Mouse (Mus musculus) right cerebral cortex, postnatal 4 days (tissue): ENCODE measurements at regions not wholly inside any gene's neighbourhood (a gene's known extent, or its start where the extent isn't known, plus 50 kb on each side); places are given as distances from the start of the nearest gene placed in this dataset.

Source experiments
- DNase-seq: peaks from one replicate; pipeline ENCODE4 v3.0.0-alpha.2; 2022

DNA sequence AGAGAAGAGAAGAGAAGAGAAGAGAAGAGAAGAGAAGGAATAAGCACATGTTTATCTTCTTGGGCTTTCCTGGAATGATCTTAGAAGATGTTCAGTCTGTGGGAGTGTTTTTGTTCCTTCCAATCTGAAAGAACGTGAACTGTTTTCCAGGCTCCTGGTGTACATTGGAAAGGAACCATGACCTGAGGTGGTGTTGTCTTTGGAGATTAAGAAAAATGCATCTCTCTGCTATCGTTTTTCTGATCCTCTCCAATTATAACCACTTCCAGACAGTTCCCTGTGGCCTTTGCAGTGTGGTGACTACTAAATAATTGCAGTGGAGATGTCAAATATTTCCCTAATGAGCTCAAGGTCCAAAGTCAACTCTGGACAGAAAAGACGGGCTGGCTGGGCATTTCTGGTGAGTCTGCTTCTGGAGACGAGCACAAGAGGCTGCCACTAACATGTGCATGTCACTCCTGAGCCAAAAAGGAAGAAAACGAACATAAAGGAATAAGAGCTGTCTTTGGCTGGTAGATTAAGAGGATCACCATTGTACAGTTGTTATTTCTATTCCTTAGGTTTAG, 431.7 kb downstream of the Adgrl2 start:
- DNase-seq: no peak

DNA sequence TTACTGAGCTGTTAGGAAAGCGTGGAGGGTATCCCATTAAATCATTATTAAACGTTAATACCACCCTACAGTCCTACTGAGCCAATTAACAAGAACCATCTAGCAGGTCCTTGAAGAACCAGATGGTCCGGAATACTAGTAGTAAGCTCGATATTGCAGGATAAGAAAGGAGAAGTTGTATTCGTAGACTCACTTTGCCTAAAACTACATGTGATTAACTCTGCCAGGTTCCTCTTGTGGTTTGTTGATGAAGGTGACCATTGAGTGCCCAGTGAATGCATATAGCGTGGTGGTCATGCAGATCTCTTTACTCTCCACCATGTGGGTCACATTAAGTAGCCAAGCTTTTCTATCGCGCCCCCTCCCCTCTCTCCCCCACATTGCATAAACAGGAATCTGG, 435.0 kb downstream of the Adgrl2 start:
- DNase-seq: no peak

DNA sequence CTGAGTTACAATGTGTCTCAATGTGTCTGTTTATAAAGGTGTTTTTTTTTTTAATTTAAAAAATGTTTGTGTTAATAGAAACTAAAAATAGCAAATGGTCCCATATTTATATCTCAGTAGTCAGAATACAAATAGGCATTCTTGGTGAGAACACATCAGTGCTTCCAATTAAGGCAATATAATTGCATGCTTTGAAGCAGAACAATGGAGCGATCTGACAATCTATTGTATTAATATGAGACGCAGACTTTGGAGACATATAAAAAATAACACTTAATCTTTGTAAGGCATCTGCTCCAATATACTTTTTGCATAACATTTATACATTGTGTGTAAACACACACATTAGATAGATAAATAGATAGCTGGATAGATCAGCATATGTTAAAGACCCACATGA, 439.6 kb downstream of the Adgrl2 start:
- no peak for DNase-seq

- no peak for DNase-seq
Observed at GRCm38 (mm10) chr3:148544929-148545328, 445.4 kb downstream of the Adgrl2 start.

GRCm38 (mm10) chr3:148542217-148542616, 448.1 kb downstream of the Adgrl2 start:
- no peak for DNase-seq

DNA sequence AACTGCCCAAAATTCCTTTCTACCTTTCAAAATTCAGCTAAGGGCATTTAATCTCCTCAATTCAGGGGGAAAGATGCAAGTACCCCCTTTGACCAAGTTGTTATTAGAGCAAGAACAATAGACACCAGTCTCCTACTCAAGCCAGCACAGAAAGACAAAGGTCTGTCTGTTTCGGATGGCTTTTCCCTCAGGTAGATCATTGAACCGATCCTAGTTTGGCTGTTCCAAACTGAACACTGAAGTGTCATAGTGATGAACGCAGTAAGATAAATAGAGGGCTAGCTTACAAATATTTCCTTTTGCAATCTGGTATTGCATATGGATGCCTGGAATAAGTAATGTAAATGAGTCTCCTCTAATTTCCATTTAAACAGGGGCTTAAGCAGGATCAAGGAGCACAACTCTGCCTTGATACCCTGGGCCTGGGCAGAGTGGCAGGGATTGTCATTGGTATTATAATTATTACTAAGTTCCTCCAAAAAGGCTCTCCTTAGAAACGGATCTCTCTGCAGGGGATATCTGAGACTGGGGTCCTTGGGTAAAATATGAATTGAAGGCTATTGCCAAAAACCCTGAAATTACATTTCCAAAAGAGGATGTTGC, 452.6 kb downstream of the Adgrl2 start:
- no peak for DNase-seq

GRCm38 (mm10) chr3:148529893-148530292, 460.5 kb downstream of the Adgrl2 start:
- no peak for DNase-seq

GRCm38 (mm10) chr3:148510381-148510780, 480.0 kb downstream of the Adgrl2 start:
- DNase-seq: no peak

GRCm38 (mm10) chr3:148504928-148505327, 485.4 kb downstream of the Adgrl2 start:
- DNase-seq: no peak

DNA sequence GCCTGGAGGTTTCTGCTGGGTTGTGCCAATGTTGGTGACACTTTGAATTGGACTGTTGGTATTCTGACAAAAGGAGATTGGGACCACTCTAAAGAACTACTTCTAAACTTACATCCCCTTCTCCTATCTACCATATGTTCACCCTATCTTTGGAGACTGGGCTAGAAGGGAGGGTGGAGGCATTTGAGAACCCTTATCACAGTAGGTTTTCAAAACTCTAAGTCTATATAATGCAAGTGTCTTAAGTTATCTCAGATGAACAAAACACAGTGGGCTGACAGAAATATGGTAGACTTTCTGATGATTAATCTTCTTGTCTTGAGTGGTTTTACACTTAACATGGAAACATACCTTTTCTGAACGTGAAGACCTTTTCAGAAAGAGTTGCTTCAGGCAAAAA, 486.9 kb downstream of the Adgrl2 start:
- DNase-seq: no peak

DNA sequence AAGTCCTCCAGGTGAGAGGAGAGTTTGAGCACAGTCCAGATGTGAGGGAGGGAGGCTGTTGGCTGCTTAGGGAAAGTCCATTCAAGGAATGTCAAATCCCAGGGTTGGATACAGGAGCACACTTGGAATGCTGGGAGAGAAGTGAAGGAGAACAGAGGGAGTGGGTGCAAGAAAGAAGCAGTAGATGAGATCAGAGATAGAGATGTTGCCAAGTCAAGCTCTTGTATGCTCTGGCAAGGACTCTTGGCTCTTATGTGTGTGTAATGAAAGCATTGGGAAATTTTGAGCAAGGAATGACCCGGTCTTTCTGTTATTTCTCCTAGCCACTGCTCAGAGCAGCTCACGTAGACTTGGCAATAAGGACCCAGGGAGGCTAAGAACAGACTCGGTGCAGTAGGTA, 488.6 kb downstream of the Adgrl2 start:
- no peak for DNase-seq

GRCm38 (mm10) chr3:148496672-148497071, 493.7 kb downstream of the Adgrl2 start:
- no peak for DNase-seq

DNA sequence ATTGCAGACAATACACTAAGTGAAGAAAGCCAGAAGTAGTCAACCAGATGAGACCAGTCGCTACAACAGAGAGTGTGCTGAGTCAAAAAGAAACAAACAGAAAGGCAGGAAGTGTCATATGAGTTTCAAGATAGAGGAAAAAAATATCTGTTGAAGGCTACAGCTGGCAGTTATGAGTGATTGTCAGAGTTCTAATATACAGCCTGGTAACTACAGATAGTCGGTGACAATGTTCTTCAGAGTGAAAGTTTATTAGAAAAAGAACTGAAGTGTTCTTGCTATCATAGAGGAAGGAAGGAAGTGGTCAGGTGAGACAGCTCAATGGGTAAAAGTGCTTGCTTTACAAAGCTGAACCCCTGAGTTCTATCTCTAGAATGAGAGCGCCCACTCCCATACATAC, 499.1 kb downstream of the Adgrl2 start:
- DNase-seq: no peak

DNA sequence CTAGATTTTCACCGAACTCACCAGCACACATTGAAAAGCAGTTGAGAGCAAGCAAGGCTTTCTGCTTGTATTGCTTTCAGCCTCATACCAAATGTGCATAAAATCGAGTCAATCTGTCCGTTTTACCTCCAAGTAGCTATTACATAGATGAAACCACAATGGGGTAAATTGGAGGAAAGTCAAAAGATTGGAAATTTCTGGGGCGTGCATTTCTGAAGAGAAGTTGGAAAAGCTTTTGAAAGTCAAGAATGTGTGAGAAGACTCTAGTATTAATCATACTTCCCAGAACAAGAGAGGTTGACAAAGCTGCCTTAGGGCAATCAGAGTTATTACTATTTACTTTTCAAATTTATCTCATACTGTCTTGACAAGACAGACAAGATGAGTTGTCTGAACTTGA, 501.2 kb downstream of the Adgrl2 start:
- DNase-seq: no peak

GRCm38 (mm10) chr3:148487949-148488348, 502.4 kb downstream of the Adgrl2 start:
- no peak for DNase-seq

- DNase-seq: no peak
Observed at GRCm38 (mm10) chr3:148475862-148476261, 514.5 kb downstream of the Adgrl2 start.

DNA sequence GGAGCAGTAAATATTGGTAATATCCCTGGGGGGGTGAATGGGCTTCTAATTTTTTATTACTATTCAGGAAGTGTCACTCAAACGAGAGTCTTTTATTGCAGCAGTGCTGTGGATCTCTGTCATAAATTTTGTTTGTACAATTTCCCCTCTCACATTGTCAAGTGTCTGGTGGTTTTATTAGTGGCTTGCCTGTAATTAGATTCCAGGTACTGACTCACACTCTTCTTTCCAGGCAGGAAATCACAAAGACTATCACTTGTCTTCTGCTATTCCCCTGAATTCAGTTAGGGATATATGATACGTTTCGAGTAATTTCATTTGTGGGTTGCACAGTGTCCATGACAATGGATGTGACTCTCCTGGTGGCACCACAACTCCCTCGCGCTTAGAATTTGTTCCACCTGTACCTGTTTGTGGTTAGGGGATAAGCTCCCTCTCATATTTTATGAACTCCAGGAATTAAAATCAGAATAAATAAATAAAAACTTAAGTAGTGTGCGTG, 517.4 kb downstream of the Adgrl2 start:
- DNase-seq: no peak

GRCm38 (mm10) chr3:148465456-148465855, 524.9 kb downstream of the Adgrl2 start:
- no peak for DNase-seq

DNA sequence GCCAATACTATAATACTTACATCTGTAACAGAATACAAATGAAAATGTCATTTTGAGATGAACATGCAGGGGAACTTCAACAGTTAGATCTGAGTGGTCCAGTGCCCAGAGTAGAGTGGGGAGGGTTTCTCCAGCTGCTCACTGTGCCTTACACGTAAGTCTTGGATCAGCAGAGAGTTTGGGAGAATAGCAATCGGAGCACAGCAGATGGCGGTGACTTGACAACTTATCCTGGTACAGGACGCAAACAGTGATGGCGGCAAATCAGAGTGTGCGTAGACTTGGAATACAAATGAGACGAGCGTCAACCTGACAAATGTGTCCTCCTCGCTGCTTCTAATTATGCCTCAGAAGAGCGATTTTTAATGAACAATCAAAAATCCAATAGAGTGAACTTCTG, 527.6 kb downstream of the Adgrl2 start:
- DNase-seq: peak; percentile 13

DNA sequence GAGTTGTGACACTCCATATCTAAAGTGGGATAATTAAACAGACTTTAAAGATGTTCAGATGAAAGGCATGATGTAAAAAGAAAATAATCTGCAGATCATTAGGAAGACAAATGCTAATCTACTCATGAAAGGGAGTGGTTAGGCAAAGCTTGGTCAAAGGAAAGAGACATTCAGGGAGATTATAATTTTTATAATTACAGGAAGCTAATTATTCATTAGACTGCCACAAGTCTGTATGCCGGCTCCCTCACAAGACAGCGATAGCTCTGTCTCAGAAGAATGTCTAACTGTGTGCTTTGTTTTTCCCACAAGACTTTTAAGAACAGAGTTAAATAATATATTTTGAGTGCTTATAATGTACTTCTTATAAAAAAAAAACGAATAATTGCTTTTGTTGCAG, 541.5 kb downstream of the Adgrl2 start:
- no peak for DNase-seq

- DNase-seq: no peak
Observed at GRCm38 (mm10) chr3:148448465-148448864, 541.9 kb downstream of the Adgrl2 start.

GRCm38 (mm10) chr3:148446845-148447244, 543.5 kb downstream of the Adgrl2 start:
- no peak for DNase-seq

DNA sequence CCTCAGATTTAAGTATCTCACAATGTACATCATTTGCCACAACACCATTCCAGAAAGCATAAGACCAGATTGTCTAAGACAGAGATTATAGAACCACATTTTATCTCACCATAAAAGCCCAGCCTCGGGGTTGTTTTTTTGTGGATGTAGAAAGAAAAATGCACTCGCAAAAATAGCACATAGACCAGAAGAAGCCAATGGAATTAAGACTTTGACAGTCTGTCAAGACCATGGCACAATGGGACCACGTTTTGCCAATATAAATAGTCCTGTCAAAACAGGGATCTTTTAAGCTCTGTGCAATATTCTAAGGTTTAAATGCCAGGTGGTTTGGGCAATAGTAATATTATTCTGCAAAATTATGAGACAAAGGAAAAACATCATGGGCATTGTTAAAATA, 547.3 kb downstream of the Adgrl2 start:
- DNase-seq: no peak

DNA sequence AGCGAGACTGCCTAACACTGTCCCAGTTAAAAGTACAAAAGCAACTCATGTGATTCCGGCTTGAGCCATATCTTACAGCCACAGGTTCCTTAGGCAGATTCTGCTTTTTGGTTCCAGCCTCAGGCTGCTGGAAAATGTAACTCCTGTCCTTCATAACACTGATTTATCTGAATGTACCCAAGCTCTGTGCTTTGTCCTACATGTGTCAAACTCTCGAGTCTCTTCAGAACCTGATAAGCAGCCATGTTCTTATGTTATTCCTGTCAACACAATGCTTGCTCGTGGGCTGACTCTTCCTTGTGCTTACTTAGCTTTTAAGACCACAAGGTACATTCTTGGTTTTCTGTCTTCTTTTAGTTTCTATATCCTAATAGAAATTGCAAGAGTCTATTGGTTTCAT, 556.3 kb downstream of the Adgrl2 start:
- DNase-seq: no peak
